ENCODE assay signal across 15 mouse cellular contexts in genomic region chr8:121421009-121421408, GRCm38 (mm10).
DNase-seq lines count a peak whose midpoint lies in the region; ATAC-seq lines count a peak whose summit lies in the region.
"Had no signal": no experiment of that assay in that cellular context is flagged by ENCODE, and none has a peak within 500 bp of the region (broad histone marks: within the 10 kb centered on the region; RNA-seq: fewer than 3 reads in every experiment).

No protein-coding gene starts in this region.

- H3K27ac ChIP-seq in embryonic facial prominence, embryonic 12.5 days = 0 out of 2 replicates have a peak overlapping the region, but pooled peaks have one; percentile 26
- H3K27ac ChIP-seq in embryonic facial prominence, embryonic 10.5 days (replicated peaks) = no peak overlapping the region
- H3K27ac ChIP-seq in liver, embryonic 13.5 days = no peak overlapping the region
- H3K27ac ChIP-seq in hindbrain, embryonic 10.5 days = no peak overlapping the region
- no peak overlapping the region for H3K27ac ChIP-seq in hindbrain, embryonic 16.5 days (ENCODE audit: low read depth, low read length)
- H3K27ac ChIP-seq: hindbrain, embryonic 15.5 days; midbrain, embryonic 12.5 days had no signal

- H3K27me3 ChIP-seq in embryonic facial prominence, embryonic 12.5 days = no peaks in the 10 kb centered on the region
- no peaks in the 10 kb centered on the region for H3K27me3 ChIP-seq in embryonic facial prominence, embryonic 10.5 days (replicated peaks; ENCODE audit: low read depth, poor library complexity, severe bottlenecking)
- no peaks in the 10 kb centered on the region for H3K27me3 ChIP-seq in liver, embryonic 13.5 days
- H3K27me3 ChIP-seq in hindbrain, embryonic 10.5 days (ENCODE audit: insufficient read depth, poor library complexity, severe bottlenecking) = no peaks in the 10 kb centered on the region
- no peaks in the 10 kb centered on the region for H3K27me3 ChIP-seq in hindbrain, embryonic 16.5 days (replicated peaks; ENCODE audit: control insufficient read depth, insufficient read depth, low read length)
- H3K27me3 ChIP-seq: hindbrain, embryonic 15.5 days; midbrain, embryonic 12.5 days had no signal

- WGBS in embryonic facial prominence, embryonic 12.5 days = 52% methylated on average over 5 of the region's 5 CpGs
- 80% methylated on average over 5 of the region's 5 CpGs for WGBS in embryonic facial prominence, embryonic 10.5 days
- WGBS in liver, embryonic 13.5 days (ENCODE audit: insufficient replicate concordance) = 72% methylated on average over 5 of the region's 5 CpGs
- 86% methylated on average over 5 of the region's 5 CpGs for WGBS in hindbrain, embryonic 10.5 days
- WGBS in hindbrain, embryonic 16.5 days = 83% methylated on average over 5 of the region's 5 CpGs

- H3K9me3 ChIP-seq in embryonic facial prominence, embryonic 12.5 days = no peaks in the 10 kb centered on the region
- H3K9me3 ChIP-seq in embryonic facial prominence, embryonic 10.5 days = peaks cover 6% of the 10 kb centered on the region; the same call in 1 of the 2 replicates
- no peaks in the 10 kb centered on the region for H3K9me3 ChIP-seq in liver, embryonic 13.5 days (replicated peaks)
- H3K9me3 ChIP-seq in hindbrain, embryonic 10.5 days = no peaks in the 10 kb centered on the region; the same call in 1 of the 2 replicates
- H3K9me3 ChIP-seq in hindbrain, embryonic 16.5 days (ENCODE audit: control insufficient read depth, low read length) = no peaks in the 10 kb centered on the region; the same call in 1 of the 2 replicates
- H3K9me3 ChIP-seq: hindbrain, embryonic 15.5 days had no signal

- H3K36me3 ChIP-seq in embryonic facial prominence, embryonic 12.5 days = no peaks in the 10 kb centered on the region
- H3K36me3 ChIP-seq in embryonic facial prominence, embryonic 10.5 days (replicated peaks) = no peaks in the 10 kb centered on the region
- H3K36me3 ChIP-seq in liver, embryonic 13.5 days = no peaks in the 10 kb centered on the region
- H3K36me3 ChIP-seq in hindbrain, embryonic 10.5 days = no peaks in the 10 kb centered on the region
- H3K36me3 ChIP-seq in hindbrain, embryonic 16.5 days (ENCODE audit: control insufficient read depth, insufficient read depth, low read length) = no peaks in the 10 kb centered on the region
- H3K36me3 ChIP-seq: hindbrain, embryonic 15.5 days; midbrain, embryonic 12.5 days had no signal

- no peak overlapping the region for H3K9ac ChIP-seq in embryonic facial prominence, embryonic 12.5 days
- H3K9ac ChIP-seq in liver, embryonic 13.5 days = no peak overlapping the region
- no peak overlapping the region for H3K9ac ChIP-seq in hindbrain, embryonic 16.5 days (ENCODE audit: low read depth, low read length)
- H3K9ac ChIP-seq: forebrain, postnatal 0 days; hindbrain, embryonic 15.5 days; midbrain, embryonic 12.5 days had no signal

- H3K4me2 ChIP-seq in embryonic facial prominence, embryonic 12.5 days (replicated peaks) = no peak overlapping the region
- no peak overlapping the region for H3K4me2 ChIP-seq in liver, embryonic 13.5 days
- H3K4me2 ChIP-seq in hindbrain, embryonic 16.5 days (ENCODE audit: low read length) = no peak overlapping the region
- H3K4me2 ChIP-seq: hindbrain, embryonic 15.5 days; midbrain, embryonic 12.5 days had no signal

- no peak overlapping the region for H3K4me3 ChIP-seq in embryonic facial prominence, embryonic 12.5 days
- no peak overlapping the region for H3K4me3 ChIP-seq in embryonic facial prominence, embryonic 10.5 days
- no peak overlapping the region for H3K4me3 ChIP-seq in liver, embryonic 13.5 days (replicated peaks)
- H3K4me3 ChIP-seq in hindbrain, embryonic 10.5 days = no peak overlapping the region
- no peak overlapping the region for H3K4me3 ChIP-seq in hindbrain, embryonic 16.5 days (ENCODE audit: low read length)
- H3K4me3 ChIP-seq: hindbrain, embryonic 15.5 days; midbrain, embryonic 12.5 days had no signal

- H3K4me1 ChIP-seq in embryonic facial prominence, embryonic 12.5 days = peaks cover 9% of the 10 kb centered on the region; the same call in 1 of the 2 replicates
- H3K4me1 ChIP-seq in embryonic facial prominence, embryonic 10.5 days = peaks cover 34% of the 10 kb centered on the region
- H3K4me1 ChIP-seq in liver, embryonic 13.5 days (replicated peaks) = peaks cover 9% of the 10 kb centered on the region; the same call in 1 of the 2 replicates
- peaks cover 15% of the 10 kb centered on the region for H3K4me1 ChIP-seq in hindbrain, embryonic 10.5 days (replicated peaks)
- H3K4me1 ChIP-seq in hindbrain, embryonic 16.5 days (ENCODE audit: control insufficient read depth, insufficient read depth, low read depth, low read length) = no peaks in the 10 kb centered on the region
- H3K4me1 ChIP-seq: hindbrain, embryonic 15.5 days; midbrain, embryonic 12.5 days had no signal

- ATAC-seq in embryonic facial prominence, embryonic 12.5 days (ENCODE audit: insufficient number of reproducible peaks, insufficient read depth, low FRiP score, low TSS enrichment) = no peak
- ATAC-seq in liver, embryonic 13.5 days (ENCODE audit: low read depth) = peak; percentile 45; the same call in 1 of the 2 replicates
- no peak for ATAC-seq in cerebellum, adult (ENCODE audit: insufficient number of reproducible peaks, low FRiP score, low TSS enrichment)
- ATAC-seq in hindbrain, embryonic 16.5 days = no peak
- ATAC-seq: forebrain, postnatal 0 days had no signal

- DNase-seq in embryonic facial prominence, embryonic 10.5 days (ENCODE audit: low spot score) = no peak
- DNase-seq in brain, adult 2 months (ENCODE audit: low read depth, low spot score) = peak; percentile 54
- DNase-seq in liver, embryonic 13.5 days = no peak
- DNase-seq in lung, postnatal 25 days (ENCODE audit: low spot score) = peak; percentile 44
- no peak for DNase-seq in hindbrain, embryonic 10.5 days (ENCODE audit: low spot score)
- DNase-seq: cerebellum, postnatal 36 days; forebrain, postnatal 0 days; gastrocnemius, postnatal 25 days; left cerebral cortex, postnatal 4 days; thymus, adult 18-20 months had no signal

Comparison
In these comparisons a context has a peak if more than half of its experiments do, and no peak if none do; other contexts are left out.
1. DNase-seq: peak in brain, adult 2 months (single experiment) and lung, postnatal 25 days (single experiment); none in embryonic facial prominence, embryonic 10.5 days (single experiment), liver, embryonic 13.5 days (single experiment) and hindbrain, embryonic 10.5 days (single experiment).